Mouse (Mus musculus) kidney, adult 2 months (tissue): ENCODE measurements around the gene Wnt10b. TPM values are rescaled to one million over a fixed set of nuclear protein-coding genes. Genes with fewer than 3 reads are reported as not detected.
"Not testable (repeated sequence)": the region's sequence is repeated elsewhere in the genome, so short reads cannot be mapped to it uniquely, and the experiment has no call there.

Source experiments
- DNase-seq: peaks from one replicate; pipeline ENCODE4 v3.0.0; 2021
- H3K27ac ChIP-seq: fragments of 200-500 bp; 2 replicates; pipeline ENCODE4 v1.5.1; 2012; ENCODE audit warnings: low read depth, low read length, control low read depth, inconsistent platforms; ENCODE audit not compliant: insufficient read depth
- H3K27me3 ChIP-seq: fragments of 200-500 bp; replicated peaks from 2 replicates; pipeline ENCODE4 v1.6.1; 2012; ENCODE audit warnings: mild to moderate bottlenecking, moderate library complexity, low read length, inconsistent platforms; ENCODE audit not compliant: control insufficient read depth, insufficient read depth
- H3K36me3 ChIP-seq: fragments of 200-500 bp; 2 replicates; pipeline ENCODE4 v1.6.1; 2012; ENCODE audit warnings: mild to moderate bottlenecking, moderate library complexity, low read length, inconsistent platforms; ENCODE audit not compliant: control insufficient read depth, insufficient read depth
- H3K4me1 ChIP-seq: fragments of 200-500 bp; 2 replicates; pipeline ENCODE4 v1.6.1; 2011; ENCODE audit warnings: low read length; ENCODE audit not compliant: control insufficient read depth, insufficient read depth
- H3K4me3 ChIP-seq: fragments of 200-500 bp; 2 replicates; pipeline ENCODE4 v1.5.1; 2011; ENCODE audit warnings: mild to moderate bottlenecking, low read depth, low read length, control low read depth; ENCODE audit not compliant: insufficient read depth
- CTCF ChIP-seq: fragments of 200-500 bp; conservative IDR thresholded peaks from 2 replicates; pipeline ENCODE4 v1.5.1; 2011; ENCODE audit warnings: low read depth, mild to moderate bottlenecking, control low read depth, low read length, moderate library complexity, mixed read lengths; ENCODE audit not compliant: insufficient read depth, insufficient read length
- POLR2A ChIP-seq: fragments of 200-500 bp; IDR thresholded peaks from one replicate; pipeline ENCODE4 v1.6.1; 2011; ENCODE audit warnings: low read depth, low read length, control low read depth
- WGBS: fragments of 180-500 bp; shearing (Covaris S2); methylation state at CpG from one replicate; pipeline ENCODE4 v1.1.7; 2018; 5-methylcytosine and 5-hydroxymethylcytosine counted together
- polyA plus RNA-seq: library from polyadenylated mRNA; depleted of rRNA; stranded (reverse); fragments of >200 nt; gene quantifications from 2 replicates; pipeline ENCODE4 v1.2.3, GENCODE M21; 2012

The Wnt10b gene
- polyA plus RNA-seq, 1 experiment: 0.25 TPM

- WGBS: 78% methylated on average over 6 of the region's 6 CpGs
- H3K27ac ChIP-seq, H3K36me3 ChIP-seq, H3K4me3 ChIP-seq, DNase-seq, H3K4me1 ChIP-seq, H3K27me3 ChIP-seq: not testable (repeated sequence)
- 0 out of 2 replicates have a peak, but pooled peaks have one; percentile 0 for TF ChIP-seq CTCF
These were observed 32.3 kb upstream of the Wnt10b start for GRCm38 (mm10) chr15:98810212-98810611.

GRCm38 (mm10) chr15:98809390-98809789 lies 31.4 kb upstream of the Wnt10b start, which contains the start of gene Ddn:
Gene Ddn (minus strand): TSS chr15:98809490.
- Histone ChIP-seq H3K27ac (no peak within 1 kb of the TSS), H3K36me3 (peaks cover 6% of the 10 kb centered on the region), H3K4me1 (peaks cover 4% of the 10 kb centered on the region; the same call in 1 of the 2 replicates), H3K27me3 (peaks cover 3% of the 10 kb centered on the region; the same call in 1 of the 2 replicates), H3K4me3 (no peak within 1 kb of the TSS)
- DNase-seq: no peak
- TF ChIP-seq CTCF: no peak
- TF ChIP-seq POLR2A: no peak
- WGBS: 76% methylated on average over 3 of the region's 3 CpGs

GRCm38 (mm10) chr15:98808651-98809134 lies 30.7 kb upstream of the Wnt10b start:
- WGBS: 28% methylated on average over 6 of the region's 6 CpGs
- Histone ChIP-seq H3K4me3 (no peak overlapping the region), H3K36me3 (peaks cover 6% of the 10 kb centered on the region), H3K4me1 (peaks cover 4% of the 10 kb centered on the region; the same call in 1 of the 2 replicates), H3K27me3 (peaks cover 3% of the 10 kb centered on the region; the same call in 1 of the 2 replicates), H3K27ac (no peak overlapping the region)
- no peak for TF ChIP-seq POLR2A
- DNase-seq: no peak

GRCm38 (mm10) chr15:98807895-98808650 lies 30.1 kb upstream of the Wnt10b start:
- Histone ChIP-seq H3K4me3 (peak overlapping the region; percentile 13; the same call in 1 of the 2 replicates), H3K27me3 (peaks cover 3% of the 10 kb centered on the region; the same call in 1 of the 2 replicates), H3K27ac (no peak overlapping the region), H3K36me3 (peaks cover 2% of the 10 kb centered on the region; the same call in 1 of the 2 replicates), H3K4me1 (peaks cover 4% of the 10 kb centered on the region; the same call in 1 of the 2 replicates)
- WGBS: 2% methylated on average over 34 of the region's 34 CpGs
- DNase-seq: no peak
- no peak for TF ChIP-seq POLR2A
- TF ChIP-seq CTCF: no peak

- no peak overlapping the region for H3K27ac ChIP-seq
- H3K4me3 ChIP-seq: peak overlapping the region; percentile 23; the same call in 1 of the 2 replicates
- DNase-seq: no peak
- peaks cover 3% of the 10 kb centered on the region; the same call in 1 of the 2 replicates for H3K27me3 ChIP-seq
- peaks cover 4% of the 10 kb centered on the region; the same call in 1 of the 2 replicates for H3K4me1 ChIP-seq
- WGBS: 3% methylated on average over 57 of the region's 58 CpGs
- TF ChIP-seq POLR2A (no peak), CTCF (no peak)
- H3K36me3 ChIP-seq: peaks cover 2% of the 10 kb centered on the region; the same call in 1 of the 2 replicates
These were observed 29.1 kb upstream of the Wnt10b start for GRCm38 (mm10) chr15:98806809-98807770.

GRCm38 (mm10) chr15:98806071-98806808 lies 28.3 kb upstream of the Wnt10b start:
- H3K27me3 ChIP-seq: peaks cover 3% of the 10 kb centered on the region; the same call in 1 of the 2 replicates
- no peak overlapping the region for H3K27ac ChIP-seq
- H3K4me1 ChIP-seq: peaks cover 4% of the 10 kb centered on the region; the same call in 1 of the 2 replicates
- WGBS: 45% methylated on average over 30 of the region's 30 CpGs
- DNase-seq: no peak
- H3K36me3 ChIP-seq: no peaks in the 10 kb centered on the region
- TF ChIP-seq POLR2A (no peak), CTCF (no peak)
- no peak overlapping the region for H3K4me3 ChIP-seq
